ENCODE assay signal across 18 mouse cellular contexts in genomic region chr12:55507332-55507935, GRCm38 (mm10). TPM values are rescaled to one million over a fixed set of nuclear protein-coding genes. Genes with fewer than 3 reads are reported as not detected.
"Had no signal": no experiment of that assay in that cellular context is flagged by ENCODE, and none has a peak within 500 bp of the region (broad histone marks: within the 10 kb centered on the region; RNA-seq: fewer than 3 reads in every experiment).

No protein-coding gene starts in this region.

- H3K36me3 ChIP-seq: limb, embryonic 15.5 days; liver, embryonic 12.5 days; midbrain, embryonic 10.5 days; neural tube, embryonic 13.5 days; stomach, embryonic 15.5 days had no signal

- H3K9ac ChIP-seq: limb, embryonic 15.5 days; liver, embryonic 12.5 days; lung, embryonic 14.5 days; neural tube, embryonic 13.5 days; stomach, embryonic 15.5 days had no signal

- H3K27ac ChIP-seq: limb, embryonic 15.5 days; liver, embryonic 12.5 days; midbrain, embryonic 10.5 days; neural tube, embryonic 13.5 days; stomach, embryonic 15.5 days had no signal

- DNase-seq: kidney, adult 11 months; kidney, adult 9 months; kidney, postnatal 14 days; left cerebral cortex, postnatal 4 days; lung, embryonic 14.5 days; lung, postnatal 10 days; lung, postnatal 4 days; right cerebral cortex, postnatal 14 days had no signal

- H3K4me1 ChIP-seq: liver, embryonic 12.5 days; midbrain, embryonic 10.5 days; neural tube, embryonic 13.5 days; stomach, embryonic 15.5 days had no signal

- H3K9me3 ChIP-seq: limb, embryonic 15.5 days; liver, embryonic 12.5 days; midbrain, embryonic 10.5 days; neural tube, embryonic 13.5 days; stomach, embryonic 15.5 days had no signal

- H3K4me2 ChIP-seq: limb, embryonic 15.5 days; liver, embryonic 12.5 days; lung, embryonic 14.5 days; neural tube, embryonic 13.5 days; stomach, embryonic 15.5 days had no signal

- ATAC-seq: liver, embryonic 12.5 days had no signal

- H3K27me3 ChIP-seq: stomach, embryonic 15.5 days had no signal

- H3K4me3 ChIP-seq: limb, embryonic 15.5 days; liver, embryonic 12.5 days; midbrain, embryonic 10.5 days; neural tube, embryonic 13.5 days; stomach, embryonic 15.5 days had no signal

RNA-seq across cellular contexts. Expression of gene Aldoart2, which starts 57.6 kb away (rescaled TPM):
- total RNA-seq: layer of hippocampus, postnatal 14 days; left cerebral cortex, postnatal 10 days; left cerebral cortex, postnatal 4 days; megakaryocyte, adult 5-6 weeks had no signal
- polyA plus RNA-seq: limb, embryonic 15.5 days; liver, embryonic 12.5 days; liver, embryonic 16.5 days; lung, embryonic 14.5 days; midbrain, embryonic 10.5 days; spleen, adult 2 months had no signal
